Mouse (Mus musculus): ENCODE data around the gene Ahnak2.
A peak's percentile ranks its signal among the peaks of the same experiment; 100 is the strongest.

GRCm38 (mm10) chr12:112760154-112760926 lies 42.1 kb downstream of the Ahnak2 start, which contains the start of gene Pld4:
- TF ChIP-seq CTCF (conservative IDR thresholded peaks at IDR 0.05 in 1 of 2, IDR thresholded peaks at IDR 0.05 in 1 of 2; ENCODE audit: low read depth in 2 of 2, low read length in 2 of 2): peak in 1 of 2 experiments; percentile 47; a peak in 2 of 4 replicates
- TF ChIP-seq POLR2A (IDR thresholded peaks at IDR 0.05; ENCODE audit: low read depth, low read length): peak; percentile 76
- peak; percentile 56 for TF ChIP-seq EP300 (IDR thresholded peaks at IDR 0.05; ENCODE audit: low read length)
- no peak for TF ChIP-seq NRF1 (IDR thresholded peaks at IDR 0.05; ENCODE audit: low read depth, low read length)
- no peak for TF ChIP-seq POLR2AphosphoS2 (IDR thresholded peaks at IDR 0.05; ENCODE audit: low read depth, low read length)
- no peak for TF ChIP-seq ZNF384 (IDR thresholded peaks at IDR 0.05; ENCODE audit: low read depth, low read length)
- peak; percentile 77 for TF ChIP-seq BHLHE40 (IDR thresholded peaks at IDR 0.05; ENCODE audit: low read depth, low read length)
- TF ChIP-seq ELF1 (IDR thresholded peaks at IDR 0.05; ENCODE audit: low read depth, low read length): peak; percentile 87
- TF ChIP-seq CHD1 (IDR thresholded peaks at IDR 0.05; ENCODE audit: low read depth, low read length): no peak; the same call in 1 of the 2 replicates
- no peak for TF ChIP-seq SIN3A (IDR thresholded peaks at IDR 0.05; ENCODE audit: low read length)

All from CH12.LX (cell line).